Mouse (Mus musculus): ENCODE measurements around the gene Gm20479. TPM values are rescaled to one million over a fixed set of nuclear protein-coding genes. Genes with fewer than 3 reads are reported as not detected.

The Gm20479 gene
- polyA plus RNA-seq, 1 experiment: 15.8 TPM

DNA sequence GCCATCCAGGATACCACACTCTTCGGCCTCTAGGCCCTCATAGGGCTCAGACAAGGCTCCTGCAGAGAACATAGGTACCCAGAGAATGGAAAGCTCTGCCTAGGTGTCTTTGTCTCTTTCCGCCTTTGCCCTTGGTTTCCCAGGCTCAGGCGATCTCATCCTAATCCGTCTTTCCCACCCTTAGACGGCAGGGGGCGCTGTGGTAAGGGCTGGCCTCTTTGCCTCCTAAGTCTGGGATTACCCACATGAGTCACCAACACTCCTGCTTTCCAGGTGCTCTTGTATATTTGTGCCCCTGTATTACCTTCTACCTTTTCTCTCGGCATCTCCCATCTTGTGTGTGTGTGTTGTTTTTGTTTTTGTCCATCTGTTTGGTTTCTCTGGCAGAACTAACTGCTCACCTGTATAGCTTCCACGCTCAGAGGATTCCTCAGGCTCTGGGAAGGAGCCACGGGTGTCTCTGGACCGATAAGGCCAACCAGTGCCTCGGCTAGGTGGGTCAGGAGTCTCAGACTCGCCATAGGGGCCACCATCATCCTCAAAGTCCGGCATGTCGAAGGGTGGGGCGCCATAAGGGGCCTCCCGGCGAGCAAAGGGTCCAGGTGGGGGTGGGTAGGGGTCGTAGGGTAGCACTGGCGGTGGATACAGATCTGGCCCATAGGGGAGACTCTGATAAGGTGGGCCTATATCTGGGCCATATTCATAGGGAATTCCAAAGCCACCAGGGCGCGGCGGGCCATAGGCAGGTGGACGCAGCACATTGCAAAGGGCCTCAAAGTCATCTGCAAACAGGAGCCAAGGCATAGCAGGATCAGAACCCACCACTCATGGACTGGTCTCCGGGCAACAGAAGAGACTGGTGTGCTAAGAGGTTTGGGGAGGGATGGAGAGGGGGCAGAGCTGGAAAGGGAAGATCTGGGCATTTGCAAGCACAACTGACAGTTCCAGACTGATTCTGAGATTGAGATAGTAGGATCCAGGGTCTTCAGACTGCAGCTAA is 50.8 kb downstream of the Gm20479 start:
- peak overlapping the region; percentile 5; the same call in 1 of the 2 replicates for H3K9ac ChIP-seq (ENCODE audit: low read depth, poor library complexity, severe bottlenecking)
- H3K4me3 ChIP-seq (ENCODE audit: low read depth, low read length): 0 out of 2 replicates have a peak overlapping the region, but pooled peaks have one; percentile 2
- no peaks in the 10 kb centered on the region for H3K27me3 ChIP-seq (ENCODE audit: control insufficient read depth, insufficient read depth, low read length, poor library complexity, severe bottlenecking)
- H3K4me1 ChIP-seq (ENCODE audit: control insufficient read depth, insufficient read depth, low read length): no peaks in the 10 kb centered on the region
- peak; percentile 52; the same call in 1 of the 2 replicates for TF ChIP-seq EP300 (IDR thresholded peaks at IDR 0.05; ENCODE audit: insufficient read depth, low read depth, low read length)
- peak; percentile 98 for TF ChIP-seq CTCF (IDR thresholded peaks at IDR 0.05; ENCODE audit: low read depth, low read length)
- TF ChIP-seq POLR2A (IDR thresholded peaks at IDR 0.05; ENCODE audit: insufficient read depth, low read length): no peak
- peak overlapping the region; percentile 45 for H3K27ac ChIP-seq (ENCODE audit: insufficient read depth, low read length)
- H3K36me3 ChIP-seq (ENCODE audit: control insufficient read depth, insufficient read depth, low read length, poor library complexity, severe bottlenecking): 0 out of 2 replicates have a peak, but pooled peaks cover 2% of the 10 kb centered on the region
- H3K9me3 ChIP-seq (replicated peaks; ENCODE audit: control insufficient read depth, insufficient read depth, low read length, poor library complexity, severe bottlenecking): no peaks in the 10 kb centered on the region

DNA sequence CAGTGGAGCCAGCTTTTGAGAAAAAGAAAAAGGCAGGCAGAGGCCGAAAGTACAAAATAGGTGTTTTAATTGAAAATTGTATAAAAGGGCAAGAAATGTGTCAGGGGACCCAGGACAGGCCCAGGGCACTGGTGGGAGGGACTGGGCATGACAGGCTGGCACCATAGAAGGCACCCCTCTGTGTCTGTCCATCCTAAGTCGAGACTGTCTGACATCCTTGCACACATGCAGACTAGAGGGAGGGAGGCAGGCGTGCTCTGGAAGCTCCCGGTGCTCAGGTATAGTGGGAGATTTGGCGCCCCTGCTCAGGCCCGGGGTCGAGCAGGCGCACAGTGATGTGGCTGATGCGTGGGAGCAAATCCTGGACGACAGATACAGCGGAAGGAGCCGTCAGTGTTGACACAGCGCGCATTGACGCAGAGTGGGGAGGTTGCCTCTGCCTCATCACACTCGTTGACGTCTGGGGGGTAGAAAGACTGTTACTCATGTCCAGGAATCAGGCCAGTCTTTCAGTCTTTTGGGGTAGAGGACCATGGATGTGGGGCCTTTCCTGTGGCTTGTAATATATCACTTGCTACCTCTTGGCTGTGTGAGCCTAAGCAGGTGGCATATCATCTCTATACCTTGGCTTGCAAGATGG is 52.0 kb downstream of the Gm20479 start:
- H3K36me3 ChIP-seq (ENCODE audit: control insufficient read depth, insufficient read depth, low read length, poor library complexity, severe bottlenecking): 0 out of 2 replicates have a peak, but pooled peaks cover 2% of the 10 kb centered on the region
- TF ChIP-seq CTCF (IDR thresholded peaks at IDR 0.05; ENCODE audit: low read depth, low read length): no peak
- TF ChIP-seq POLR2A (IDR thresholded peaks at IDR 0.05; ENCODE audit: insufficient read depth, low read length): no peak
- no peak for TF ChIP-seq EP300 (IDR thresholded peaks at IDR 0.05; ENCODE audit: insufficient read depth, low read depth, low read length)
- H3K4me3 ChIP-seq (ENCODE audit: low read depth, low read length): no peak overlapping the region
- no peaks in the 10 kb centered on the region for H3K4me1 ChIP-seq (ENCODE audit: control insufficient read depth, insufficient read depth, low read length)
- no peak overlapping the region for H3K9ac ChIP-seq (ENCODE audit: low read depth, poor library complexity, severe bottlenecking)
- peak overlapping the region; percentile 17 for H3K27ac ChIP-seq (ENCODE audit: insufficient read depth, low read length)
- H3K9me3 ChIP-seq (replicated peaks; ENCODE audit: control insufficient read depth, insufficient read depth, low read length, poor library complexity, severe bottlenecking): no peaks in the 10 kb centered on the region
- H3K27me3 ChIP-seq (ENCODE audit: control insufficient read depth, insufficient read depth, low read length, poor library complexity, severe bottlenecking): no peaks in the 10 kb centered on the region

Other genes with a start within 250 kb of the Gm20479 start
- gene Cyp2f2, start 237.5 kb downstream of the Gm20479 start, polyA plus RNA-seq (2011; ENCODE audit: insufficient read depth, insufficient read length, low read depth, missing spikeins): not detected in 2 replicates
- not detected in 2 replicates for gene Cyp2t4, start 203.7 kb downstream of the Gm20479 start, polyA plus RNA-seq (2011; ENCODE audit: insufficient read depth, insufficient read length, low read depth, missing spikeins)
- gene Egln2, start 190.6 kb downstream of the Gm20479 start, polyA plus RNA-seq (2011; ENCODE audit: insufficient read depth, insufficient read length, low read depth, missing spikeins): 22.2 and 22.3 TPM in 2 replicates
- 35.8 and 39.3 TPM in 2 replicates for gene Rab4b, start 178.5 kb downstream of the Gm20479 start, polyA plus RNA-seq (2011; ENCODE audit: insufficient read depth, insufficient read length, low read depth, missing spikeins)
- gene Gm21983, start 176.3 kb downstream of the Gm20479 start, polyA plus RNA-seq (2011; ENCODE audit: insufficient read depth, insufficient read length, low read depth, missing spikeins): not detected in 2 replicates
- 1.0 and 3.1 TPM in 2 replicates for gene Mia, start 176.3 kb downstream of the Gm20479 start, polyA plus RNA-seq (2011; ENCODE audit: insufficient read depth, insufficient read length, low read depth, missing spikeins)
- 10.9 and 12.6 TPM in 2 replicates for gene BC024978, start 161.6 kb downstream of the Gm20479 start, polyA plus RNA-seq (2011; ENCODE audit: insufficient read depth, insufficient read length, low read depth, missing spikeins)
- gene Snrpa, start 161.1 kb downstream of the Gm20479 start, polyA plus RNA-seq (2011; ENCODE audit: insufficient read depth, insufficient read length, low read depth, missing spikeins): 228 and 239 TPM in 2 replicates
- gene Itpkc, start 128.8 kb downstream of the Gm20479 start, polyA plus RNA-seq (2011; ENCODE audit: insufficient read depth, insufficient read length, low read depth, missing spikeins): 10.7 and 11.3 TPM in 2 replicates
- 7.8 and 10.9 TPM in 2 replicates for gene Coq8b, start 124.4 kb downstream of the Gm20479 start, polyA plus RNA-seq (2011; ENCODE audit: insufficient read depth, insufficient read length, low read depth, missing spikeins)
- 32.9 and 38.5 TPM in 2 replicates for gene Numbl, start 99.0 kb downstream of the Gm20479 start, polyA plus RNA-seq (2011; ENCODE audit: insufficient read depth, insufficient read length, low read depth, missing spikeins)
- gene Ltbp4, start 19.7 kb downstream of the Gm20479 start, polyA plus RNA-seq (2011; ENCODE audit: insufficient read depth, insufficient read length, low read depth, missing spikeins): 66.8 and 72.5 TPM in 2 replicates
- 43.6 and 44.5 TPM in 2 replicates for gene Shkbp1, start 1.4 kb downstream of the Gm20479 start, polyA plus RNA-seq (2011; ENCODE audit: insufficient read depth, insufficient read length, low read depth, missing spikeins)
- gene Sptbn4, start 90.3 kb upstream of the Gm20479 start, polyA plus RNA-seq (2011; ENCODE audit: insufficient read depth, insufficient read length, low read depth, missing spikeins): 6.0 and 7.3 TPM in 2 replicates
- 44.1 and 44.3 TPM in 2 replicates for gene Blvrb, start 90.6 kb upstream of the Gm20479 start, polyA plus RNA-seq (2011; ENCODE audit: insufficient read depth, insufficient read length, low read depth, missing spikeins)
- 10.9 and 11.8 TPM in 2 replicates for gene Sertad3, start 116.3 kb upstream of the Gm20479 start, polyA plus RNA-seq (2011; ENCODE audit: insufficient read depth, insufficient read length, low read depth, missing spikeins)
- 8.0 and 8.9 TPM in 2 replicates for gene Sertad1, start 129.5 kb upstream of the Gm20479 start, polyA plus RNA-seq (2011; ENCODE audit: insufficient read depth, insufficient read length, low read depth, missing spikeins)
- gene Prx, start 141.9 kb upstream of the Gm20479 start, polyA plus RNA-seq (2011; ENCODE audit: insufficient read depth, insufficient read length, low read depth, missing spikeins): 4.2 and 5.7 TPM in 2 replicates
- 1.4 and 1.5 TPM in 2 replicates for gene Hipk4, start 165.8 kb upstream of the Gm20479 start, polyA plus RNA-seq (2011; ENCODE audit: insufficient read depth, insufficient read length, low read depth, missing spikeins)
- gene Pld3, start 195.8 kb upstream of the Gm20479 start, polyA plus RNA-seq (2011; ENCODE audit: insufficient read depth, insufficient read length, low read depth, missing spikeins): 50.8 and 72.8 TPM in 2 replicates
- gene 2310022A10Rik, start 195.8 kb upstream of the Gm20479 start, polyA plus RNA-seq (2011; ENCODE audit: insufficient read depth, insufficient read length, low read depth, missing spikeins): 36.1 and 36.7 TPM in 2 replicates
- 38.7 and 39.8 TPM in 2 replicates for gene Akt2, start 234.1 kb upstream of the Gm20479 start, polyA plus RNA-seq (2011; ENCODE audit: insufficient read depth, insufficient read length, low read depth, missing spikeins)